Mouse (Mus musculus) adrenal gland, adult 2 months (tissue): ENCODE data around the gene Htr2a. TPM values are rescaled to one million over a fixed set of nuclear protein-coding genes. Genes with fewer than 3 reads are reported as not detected.

Experiments
- DNase-seq: peaks from one replicate; pipeline ENCODE4 v3.0.0; 2021
- polyA plus RNA-seq: library from polyadenylated mRNA; depleted of rRNA; stranded (reverse); fragments of >200 nt; gene quantifications from 2 replicates; pipeline ENCODE4 v1.2.3, GENCODE M21; 2012; rRNA removed
- total RNA-seq, 2 experiments: library from RNA; stranded (reverse); gene quantifications; 2 replicates each; pipeline ENCODE4 v1.2.3; 2021

Htr2a gene
- total and polyA plus RNA-seq, 3 experiments = 0.04 to 0.07 (median 0.06) TPM

DNA sequence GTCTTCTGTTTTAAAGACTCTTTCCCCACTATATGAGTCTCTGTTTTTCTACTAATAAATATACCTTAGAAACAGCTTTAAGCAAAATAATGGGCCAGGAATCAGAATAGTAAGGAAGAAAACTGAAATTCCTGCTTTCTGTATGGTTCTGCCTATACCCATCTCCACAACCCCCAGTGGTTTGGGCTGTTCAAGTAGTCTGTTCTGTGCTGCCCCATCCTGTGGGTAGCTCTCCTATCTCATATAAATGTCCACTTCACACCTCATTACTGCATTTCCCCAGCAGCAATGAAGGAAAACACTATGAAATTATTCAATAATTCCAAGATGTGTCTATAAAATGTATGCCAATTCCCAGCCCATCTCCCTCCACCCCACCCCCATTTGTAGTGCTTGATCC is 56.8 kb downstream of the Htr2a start:
- no peak for DNase-seq

GRCm38 (mm10) chr14:74699241-74699640 is 58.6 kb downstream of the Htr2a start:
- DNase-seq = peak; percentile 6

DNA sequence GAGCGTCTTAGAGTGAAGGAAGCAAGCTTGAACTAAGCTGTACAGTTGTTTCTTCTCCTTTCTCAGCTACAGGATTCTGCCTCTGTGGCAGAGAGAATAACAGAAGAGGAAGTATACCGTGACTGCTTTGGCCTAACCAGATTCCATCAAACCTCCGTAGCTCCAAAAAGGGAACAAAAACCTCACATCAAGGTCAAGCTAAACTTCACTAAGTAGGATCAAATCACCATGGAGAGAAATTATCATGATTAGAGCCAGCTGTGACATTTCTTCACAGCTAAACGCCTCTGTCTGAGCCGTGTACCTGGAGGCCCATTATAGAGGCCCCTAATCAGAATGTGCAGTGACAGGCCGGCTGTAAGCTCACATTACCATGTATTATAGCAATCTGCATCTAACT is 63.3 kb downstream of the Htr2a start:
- no peak for DNase-seq

DNA sequence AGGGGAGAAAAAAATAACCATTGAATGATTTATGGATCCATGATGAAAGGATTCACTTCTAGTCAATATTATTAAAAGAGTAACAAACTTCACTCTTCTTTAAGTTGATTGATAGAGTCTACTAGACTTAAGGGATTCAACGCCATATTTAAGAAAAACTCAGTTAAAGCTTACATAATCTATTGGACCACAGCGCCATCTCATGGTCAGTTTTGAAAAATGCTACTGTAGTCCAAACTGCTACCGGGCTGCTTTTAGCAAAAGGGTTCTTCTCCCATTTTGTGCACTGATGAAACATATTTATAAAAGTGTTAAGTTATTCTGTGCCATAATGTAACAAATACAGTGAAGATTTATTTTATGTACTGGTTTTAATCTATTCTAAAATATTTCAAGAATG is 68.4 kb downstream of the Htr2a start:
- DNase-seq = peak; percentile 14

DNA sequence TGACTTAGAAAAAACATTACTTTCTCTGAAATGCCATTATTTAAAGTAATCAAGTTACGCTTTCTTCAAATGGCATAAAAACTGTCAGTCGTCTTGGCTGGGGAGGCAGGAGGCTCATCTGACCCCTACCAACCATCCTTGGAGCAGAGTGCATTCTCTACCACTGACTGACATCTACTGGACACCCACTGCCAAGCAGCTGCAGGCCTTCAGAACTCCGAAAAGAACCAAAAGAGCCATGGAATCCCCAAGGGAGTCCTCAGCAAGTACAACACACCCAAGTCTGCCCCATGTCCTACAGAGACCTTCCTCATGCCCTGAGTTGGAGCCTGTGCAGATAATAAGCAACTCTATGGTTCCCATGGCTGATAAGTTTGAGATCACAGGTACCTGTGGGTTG is 82.9 kb downstream of the Htr2a start:
- no peak for DNase-seq

DNA sequence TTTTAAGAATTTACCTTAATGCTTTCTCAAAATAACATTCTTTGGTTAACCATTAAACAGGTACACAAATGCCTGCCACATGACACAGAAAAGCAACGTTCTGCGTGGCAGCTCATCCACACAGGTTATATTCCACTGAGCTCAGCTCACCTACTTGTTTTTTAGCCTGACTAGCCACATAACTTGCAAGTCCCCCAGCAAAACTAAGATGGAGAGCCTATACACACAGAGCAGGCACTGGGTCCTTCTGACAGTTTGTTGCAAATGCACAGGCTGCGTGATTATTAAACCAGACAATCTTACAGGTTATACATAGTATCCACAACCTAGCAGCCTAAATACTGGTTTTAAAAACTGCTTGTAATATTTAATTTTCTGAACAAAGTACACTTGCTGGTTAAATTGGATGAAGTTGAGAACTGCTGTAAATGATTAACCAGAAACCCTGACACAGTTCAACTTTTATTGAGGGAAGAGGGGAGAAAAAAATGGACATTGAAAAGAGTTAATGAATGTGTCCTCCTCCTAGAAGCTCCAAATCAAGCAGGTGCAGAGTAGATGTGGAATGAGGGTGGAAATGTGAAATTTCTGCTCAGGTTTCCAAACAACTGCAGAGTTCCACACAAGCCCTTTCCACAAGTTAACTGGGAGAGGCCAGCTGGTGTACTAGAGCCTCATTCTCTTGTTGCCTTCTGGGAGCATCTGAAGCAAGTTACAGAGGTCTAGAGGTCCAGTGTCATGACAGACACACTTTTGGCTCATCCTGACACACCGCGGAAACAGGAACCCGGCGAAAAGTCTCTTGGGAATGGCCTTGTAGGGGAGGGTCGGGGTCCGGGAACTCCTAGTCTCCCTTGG is 90.8 kb downstream of the Htr2a start:
- no peak for DNase-seq

GRCm38 (mm10) chr14:74732079-74732783 is 91.6 kb downstream of the Htr2a start, which contains the start of gene Esd:
Gene Esd, plus strand, starts transcription at chr14:74732297.
- peak; percentile 98 for DNase-seq

- DNase-seq = peak; percentile 48
These were observed 92.8 kb downstream of the Htr2a start for GRCm38 (mm10) chr14:74733397-74733796.

GRCm38 (mm10) chr14:74735471-74735870 is 94.8 kb downstream of the Htr2a start:
- no peak for DNase-seq

GRCm38 (mm10) chr14:74736850-74737249 is 96.2 kb downstream of the Htr2a start:
- DNase-seq = no peak

Other genes starting within 250 kb of the Htr2a start
- 100 to 1,000 TPM; 355 to 390 TPM for gene Esd, start 91.5 kb downstream of the Htr2a start, total RNA-seq
- 19.1 and 26.6 TPM in 2 replicates for gene Esd, start 91.5 kb downstream of the Htr2a start, polyA plus RNA-seq